ENCODE assay signal across 8 mouse cellular contexts in the genomic region with DNA sequence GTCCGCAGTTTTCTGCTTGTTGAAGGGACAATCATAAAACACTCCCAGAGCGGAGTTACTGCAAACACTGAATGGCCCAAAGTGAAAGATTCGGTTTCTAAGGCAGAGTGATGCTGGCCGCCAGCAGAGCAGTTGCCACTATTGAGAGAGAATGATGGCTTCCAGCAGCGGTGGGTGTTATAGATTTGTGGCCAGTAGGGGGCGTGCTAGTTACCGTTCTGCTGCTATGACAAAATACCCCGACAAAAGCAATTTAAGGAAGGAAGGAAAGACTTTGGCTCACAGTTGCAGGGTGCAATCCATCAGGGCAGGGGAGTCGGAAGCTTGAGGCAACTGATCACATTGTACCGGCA.
DNase-seq lines count a peak whose midpoint lies in the region; ATAC-seq lines count a peak whose summit lies in the region.

No protein-coding gene starts in this region.

- H3K27me3 ChIP-seq in heart, embryonic 11.5 days (ENCODE audit: control insufficient read depth, insufficient read depth, low read length): peaks cover 10% of the 10 kb centered on the region; the same call in 1 of the 2 replicates
- H3K27me3 ChIP-seq in forebrain, embryonic 11.5 days (ENCODE audit: control insufficient read depth, insufficient read depth, low read length): no peaks in the 10 kb centered on the region
- no peaks in the 10 kb centered on the region for H3K27me3 ChIP-seq in intestine, embryonic 16.5 days (replicated peaks; ENCODE audit: control insufficient read depth, insufficient read depth, low read length)
- H3K27me3 ChIP-seq in liver, embryonic 15.5 days: peaks cover 49% of the 10 kb centered on the region
- H3K27me3 ChIP-seq in neural tube, embryonic 14.5 days (ENCODE audit: control insufficient read depth, insufficient read depth, low read length): no peaks in the 10 kb centered on the region

- H3K27ac ChIP-seq in heart, embryonic 11.5 days (ENCODE audit: low read depth, low read length): 0 out of 2 replicates have a peak overlapping the region, but pooled peaks have one; percentile 66
- H3K27ac ChIP-seq in forebrain, embryonic 11.5 days (ENCODE audit: low read depth, low read length): no peak overlapping the region
- H3K27ac ChIP-seq in intestine, embryonic 16.5 days (ENCODE audit: low read length): peak overlapping the region; percentile 88
- H3K27ac ChIP-seq in liver, embryonic 15.5 days (replicated peaks): 0 out of 2 replicates have a peak overlapping the region, but pooled peaks have one; percentile 24
- no peak overlapping the region for H3K27ac ChIP-seq in neural tube, embryonic 14.5 days (ENCODE audit: low read depth, low read length)

- ATAC-seq in heart, embryonic 11.5 days (replicated peaks; ENCODE audit: insufficient number of reproducible peaks, low FRiP score, low TSS enrichment): no peak
- ATAC-seq in forebrain, embryonic 11.5 days (replicated peaks; ENCODE audit: low FRiP score): no peak
- no peak for ATAC-seq in intestine, embryonic 16.5 days
- ATAC-seq in liver, embryonic 15.5 days (ENCODE audit: insufficient read depth): no peak
- ATAC-seq in neural tube, embryonic 14.5 days (ENCODE audit: low read depth): peak; percentile 32; the same call in 1 of the 2 replicates

- peak overlapping the region; percentile 40 for H3K4me3 ChIP-seq in heart, embryonic 11.5 days (ENCODE audit: low read depth, low read length)
- no peak overlapping the region for H3K4me3 ChIP-seq in forebrain, embryonic 11.5 days (ENCODE audit: low read depth, low read length)
- H3K4me3 ChIP-seq in intestine, embryonic 16.5 days (ENCODE audit: low read length): peak overlapping the region; percentile 45
- no peak overlapping the region for H3K4me3 ChIP-seq in liver, embryonic 15.5 days (replicated peaks)
- H3K4me3 ChIP-seq in neural tube, embryonic 14.5 days (ENCODE audit: low read depth, low read length): peak overlapping the region; percentile 25

- H3K9ac ChIP-seq in heart, embryonic 11.5 days (ENCODE audit: low read depth, low read length): peak overlapping the region; percentile 67; the same call in 1 of the 2 replicates
- no peak overlapping the region for H3K9ac ChIP-seq in forebrain, embryonic 11.5 days (ENCODE audit: low read length)
- peak overlapping the region; percentile 69 for H3K9ac ChIP-seq in intestine, embryonic 16.5 days (ENCODE audit: low read depth, low read length)
- H3K9ac ChIP-seq in liver, embryonic 15.5 days: no peak overlapping the region
- peak overlapping the region; percentile 39 for H3K9ac ChIP-seq in neural tube, embryonic 14.5 days (replicated peaks; ENCODE audit: low read depth, low read length)

- H3K9me3 ChIP-seq in heart, embryonic 11.5 days (replicated peaks; ENCODE audit: control insufficient read depth, low read length): no peaks in the 10 kb centered on the region
- no peaks in the 10 kb centered on the region for H3K9me3 ChIP-seq in forebrain, embryonic 11.5 days (ENCODE audit: control insufficient read depth, low read length)
- no peaks in the 10 kb centered on the region for H3K9me3 ChIP-seq in intestine, embryonic 16.5 days (ENCODE audit: control insufficient read depth, low read length)
- H3K9me3 ChIP-seq in liver, embryonic 15.5 days (replicated peaks): no peaks in the 10 kb centered on the region
- H3K9me3 ChIP-seq in neural tube, embryonic 14.5 days (ENCODE audit: control insufficient read depth, low read length): no peaks in the 10 kb centered on the region

- DNase-seq in heart, postnatal 25 days (ENCODE audit: low spot score): no peak
- DNase-seq in T-cell, adult 2 months (ENCODE audit: low spot score): peak; percentile 72
- peak; percentile 71 for DNase-seq in forebrain, embryonic 11.5 days (ENCODE audit: low spot score)
- DNase-seq in cerebellum, adult 8-10 months: no peak

- 34% methylated on average over 10 of the region's 10 CpGs for WGBS in heart, embryonic 11.5 days (ENCODE audit: insufficient replicate concordance)
- 42% methylated on average over 10 of the region's 10 CpGs for WGBS in forebrain, embryonic 11.5 days
- 40% methylated on average over 10 of the region's 10 CpGs for WGBS in intestine, embryonic 16.5 days
- 27% methylated on average over 10 of the region's 10 CpGs for WGBS in liver, embryonic 15.5 days (ENCODE audit: insufficient replicate concordance)
- 30% methylated on average over 10 of the region's 10 CpGs for WGBS in neural tube, embryonic 14.5 days

- H3K4me2 ChIP-seq in heart, embryonic 11.5 days: peak overlapping the region; percentile 71
- no peak overlapping the region; the same call in 1 of the 2 replicates for H3K4me2 ChIP-seq in forebrain, embryonic 11.5 days (ENCODE audit: low read depth, low read length, severe bottlenecking)
- peak overlapping the region; percentile 72 for H3K4me2 ChIP-seq in intestine, embryonic 16.5 days (ENCODE audit: low read depth, low read length)
- H3K4me2 ChIP-seq in liver, embryonic 15.5 days: peak overlapping the region; percentile 56
- H3K4me2 ChIP-seq in neural tube, embryonic 14.5 days (ENCODE audit: low read depth, low read length): peak overlapping the region; percentile 58

- intact Hi-C loops in heart, postnatal 25 days (cut with DNase I): no loop called here

- no peaks in the 10 kb centered on the region for H3K36me3 ChIP-seq in heart, embryonic 11.5 days (ENCODE audit: control insufficient read depth, insufficient read depth, low read length)
- no peaks in the 10 kb centered on the region for H3K36me3 ChIP-seq in forebrain, embryonic 11.5 days (ENCODE audit: control insufficient read depth, insufficient read depth, low read length)
- H3K36me3 ChIP-seq in intestine, embryonic 16.5 days (ENCODE audit: control insufficient read depth, insufficient read depth, low read length): no peaks in the 10 kb centered on the region
- H3K36me3 ChIP-seq in liver, embryonic 15.5 days (replicated peaks): no peaks in the 10 kb centered on the region
- no peaks in the 10 kb centered on the region for H3K36me3 ChIP-seq in neural tube, embryonic 14.5 days (ENCODE audit: control insufficient read depth, insufficient read depth, low read length)

- peaks cover 6% of the 10 kb centered on the region for H3K4me1 ChIP-seq in heart, embryonic 11.5 days (ENCODE audit: control insufficient read depth, insufficient read depth, low read length)
- H3K4me1 ChIP-seq in forebrain, embryonic 11.5 days (replicated peaks; ENCODE audit: control insufficient read depth, insufficient read depth, low read length): 0 out of 2 replicates have a peak, but pooled peaks cover 3% of the 10 kb centered on the region
- peaks cover 34% of the 10 kb centered on the region for H3K4me1 ChIP-seq in intestine, embryonic 16.5 days (ENCODE audit: control insufficient read depth, insufficient read depth, low read length)
- H3K4me1 ChIP-seq in liver, embryonic 15.5 days (replicated peaks): peaks cover 11% of the 10 kb centered on the region
- H3K4me1 ChIP-seq in neural tube, embryonic 14.5 days (ENCODE audit: control insufficient read depth, insufficient read depth, low read length): 0 out of 2 replicates have a peak, but pooled peaks cover 5% of the 10 kb centered on the region

Comparison
In these comparisons a context has a peak if more than half of its experiments do, and no peak if none do; other contexts are left out.
1. H3K27ac ChIP-seq: peak in heart, embryonic 11.5 days (single experiment), intestine, embryonic 16.5 days (single experiment) and liver, embryonic 15.5 days (single experiment); none in forebrain, embryonic 11.5 days (single experiment) and neural tube, embryonic 14.5 days (single experiment).
2. H3K4me3 ChIP-seq: peak in heart, embryonic 11.5 days (single experiment), intestine, embryonic 16.5 days (single experiment) and neural tube, embryonic 14.5 days (single experiment); none in forebrain, embryonic 11.5 days (single experiment) and liver, embryonic 15.5 days (single experiment).
3. H3K9ac ChIP-seq: peak in heart, embryonic 11.5 days (single experiment), intestine, embryonic 16.5 days (single experiment) and neural tube, embryonic 14.5 days (single experiment); none in forebrain, embryonic 11.5 days (single experiment) and liver, embryonic 15.5 days (single experiment).
4. DNase-seq: peak in T-cell, adult 2 months (single experiment) and forebrain, embryonic 11.5 days (single experiment); none in heart, postnatal 25 days (single experiment) and cerebellum, adult 8-10 months (single experiment).